Mouse (Mus musculus) liver, embryonic 15.5 days (tissue): ENCODE results near the gene Sh3d21. TPM values are rescaled to one million over a fixed set of nuclear protein-coding genes. Genes with fewer than 3 reads are reported as not detected.

ENCODE experiments used
- ATAC-seq: fragments of 200-750 bp; cut with Nextera tagmentation; 2 replicates; pipeline ENCODE4 v1.8.0; 2017; ENCODE audit warnings: moderate number of reproducible peaks, mild to moderate bottlenecking, moderate library complexity; ENCODE audit not compliant: insufficient read depth
- H3K27ac ChIP-seq: fragments of 300-500 bp; sonication (generic); replicated peaks from 2 replicates; pipeline ENCODE4 v1.5.1; 2015; ENCODE audit warnings: mild to moderate bottlenecking, inconsistent platforms
- H3K27me3 ChIP-seq: fragments of 300-500 bp; sonication (generic); 2 replicates; pipeline ENCODE4 v1.6.1; 2015; ENCODE audit warnings: mild to moderate bottlenecking, inconsistent platforms
- H3K36me3 ChIP-seq: fragments of 300-500 bp; sonication (generic); replicated peaks from 2 replicates; pipeline ENCODE4 v1.6.1; 2015; ENCODE audit warnings: moderate library complexity, mild to moderate bottlenecking, inconsistent platforms
- H3K4me1 ChIP-seq: fragments of 300-500 bp; sonication (generic); replicated peaks from 2 replicates; pipeline ENCODE4 v1.6.1; 2015; ENCODE audit warnings: inconsistent platforms
- H3K4me2 ChIP-seq: fragments of 300-500 bp; sonication (generic); 2 replicates; pipeline ENCODE4 v1.6.1; 2015; ENCODE audit warnings: moderate library complexity, mild to moderate bottlenecking, inconsistent platforms
- H3K4me3 ChIP-seq: fragments of 300-500 bp; sonication (generic); replicated peaks from 2 replicates; pipeline ENCODE4 v1.5.1; 2015; ENCODE audit warnings: mild to moderate bottlenecking, inconsistent platforms
- H3K9ac ChIP-seq: fragments of 300-500 bp; sonication (generic); 2 replicates; pipeline ENCODE4 v1.6.1; 2015; ENCODE audit warnings: moderate library complexity, mild to moderate bottlenecking, inconsistent platforms
- H3K9me3 ChIP-seq: fragments of 300-500 bp; sonication (generic); replicated peaks from 2 replicates; pipeline ENCODE4 v1.6.1; 2016; ENCODE audit warnings: inconsistent platforms
- WGBS: fragments of 180-500 bp; shearing (Covaris S2); methylation state at CpG from one replicate; pipeline ENCODE4 v1.1.7; 2015; ENCODE audit warnings: mixed read lengths; ENCODE audit not compliant: insufficient replicate concordance; 5-methylcytosine and 5-hydroxymethylcytosine counted together
- polyA plus RNA-seq: library from polyadenylated mRNA; unstranded; fragments of >200 nt; fragmentation: Nextera tagmentation; extraction: Ambion mirVana; gene quantifications from 2 replicates; pipeline ENCODE4 v1.2.1, GENCODE M21; 2015

Sh3d21 gene
- polyA plus RNA-seq, 1 experiment from 2014 or later = 1.4 TPM

DNA sequence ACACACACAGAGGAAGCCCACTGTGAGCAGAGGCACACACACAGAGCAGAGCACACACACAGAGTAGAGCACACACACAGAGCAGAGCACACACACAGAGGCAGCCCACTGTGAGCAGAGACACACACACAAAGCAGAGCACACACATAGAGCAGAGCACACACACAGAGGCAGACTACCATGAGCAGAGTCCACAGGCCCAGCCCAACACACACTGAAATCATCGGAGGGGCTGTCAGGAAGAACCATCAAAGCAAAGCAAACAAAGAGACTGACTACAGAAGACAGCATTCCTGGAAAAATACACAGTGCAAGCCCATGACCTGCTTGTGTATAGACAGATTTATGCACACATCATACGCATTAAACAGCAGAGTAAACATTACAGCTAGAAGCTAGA, 7.4 kb downstream of the Sh3d21 start:
- peak; percentile 60 for ATAC-seq
- Histone ChIP-seq H3K36me3 (no peaks in the 10 kb centered on the region), H3K4me2 (no peak overlapping the region), H3K27me3 (peaks cover 15% of the 10 kb centered on the region; the same call in 1 of the 2 replicates), H3K27ac (peak overlapping the region; percentile 64), H3K4me1 (peaks cover 20% of the 10 kb centered on the region), H3K9me3 (no peaks in the 10 kb centered on the region), H3K9ac (no peak overlapping the region), H3K4me3 (no peak overlapping the region)
- WGBS = 44% methylated on average over 2 of the region's 2 CpGs

DNA sequence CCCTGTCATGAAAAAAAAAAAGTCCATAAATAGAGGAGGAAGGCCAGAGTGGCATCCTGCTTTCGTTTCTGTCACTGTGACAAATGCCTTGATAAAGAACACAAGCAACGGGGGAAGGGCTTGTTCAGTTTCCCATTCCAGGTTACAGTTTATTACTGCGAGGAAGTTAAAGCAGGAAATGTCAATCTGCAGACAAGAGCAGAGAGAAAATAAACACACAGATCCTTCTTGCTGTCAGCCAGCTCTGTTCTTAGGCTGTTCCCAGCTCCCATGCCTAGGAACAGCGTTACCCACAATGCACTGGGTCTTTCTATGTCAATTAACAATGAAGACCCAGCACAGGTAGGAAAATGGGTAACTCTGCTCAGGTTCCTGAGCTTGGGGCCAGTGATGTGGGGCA, 8.1 kb downstream of the Sh3d21 start:
- whole genome bisulfite sequencing = 12% methylated on average over 4 of the region's 4 CpGs
- Histone ChIP-seq H3K36me3 (no peaks in the 10 kb centered on the region), H3K4me2 (no peak overlapping the region), H3K9ac (no peak overlapping the region), H3K27ac (peak overlapping the region; percentile 64), H3K4me1 (peaks cover 26% of the 10 kb centered on the region), H3K9me3 (no peaks in the 10 kb centered on the region), H3K27me3 (peaks cover 22% of the 10 kb centered on the region), H3K4me3 (no peak overlapping the region)
- no peak for ATAC-seq

- Histone ChIP-seq H3K9ac (no peak overlapping the region), H3K4me2 (no peak overlapping the region), H3K36me3 (no peaks in the 10 kb centered on the region), H3K4me3 (no peak overlapping the region), H3K4me1 (peaks cover 43% of the 10 kb centered on the region), H3K27me3 (peaks cover 45% of the 10 kb centered on the region), H3K27ac (no peak overlapping the region), H3K9me3 (no peaks in the 10 kb centered on the region)
- ATAC-seq = no peak
- WGBS = 33% methylated on average over 14 of the region's 14 CpGs
These were observed 10.4 kb downstream of the Sh3d21 start for GRCm38 (mm10) chr4:126152864-126153263.

DNA sequence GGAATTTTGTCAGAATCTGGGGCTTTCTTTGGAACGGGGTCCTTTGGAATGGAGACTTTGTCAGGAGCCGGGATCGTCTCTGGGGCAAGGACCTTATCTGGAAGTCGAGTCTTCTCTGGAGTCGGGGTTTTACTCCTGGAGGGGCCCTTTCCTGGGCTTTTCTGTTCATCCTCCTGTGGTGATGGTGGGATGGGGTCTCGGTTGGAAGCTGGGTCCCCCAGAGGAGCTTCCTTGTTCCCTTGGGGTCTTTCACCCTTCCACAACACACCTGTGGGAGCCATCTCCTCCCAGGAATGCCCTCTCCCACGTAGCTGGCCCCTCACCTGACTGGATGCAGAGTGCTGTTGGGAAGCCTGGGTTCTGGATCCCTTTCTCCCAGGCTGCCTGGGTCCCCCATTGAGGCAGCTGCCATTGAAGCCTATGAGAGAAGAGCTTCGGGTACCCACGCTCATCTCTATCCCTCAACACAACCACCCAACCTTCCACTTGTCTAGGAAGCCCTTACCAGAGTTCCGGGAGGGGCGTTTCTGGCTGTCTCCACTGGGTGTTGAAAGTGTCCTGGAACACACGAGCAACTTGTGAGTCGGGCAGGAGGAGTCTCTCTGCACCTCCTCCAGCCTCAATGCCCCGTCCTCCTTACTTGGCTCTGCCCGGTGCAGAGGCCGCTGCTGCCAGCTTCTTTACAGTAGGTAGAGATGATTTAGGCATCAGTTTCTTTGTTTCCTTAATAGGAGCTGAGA, 11.4 kb downstream of the Sh3d21 start:
- H3K27ac ChIP-seq = no peak overlapping the region
- H3K4me1 ChIP-seq = peaks cover 46% of the 10 kb centered on the region
- no peaks in the 10 kb centered on the region for H3K9me3 ChIP-seq
- no peak overlapping the region for H3K4me3 ChIP-seq
- no peak for ATAC-seq
- no peaks in the 10 kb centered on the region for H3K36me3 ChIP-seq
- H3K4me2 ChIP-seq = no peak overlapping the region
- H3K9ac ChIP-seq = no peak overlapping the region
- WGBS = 63% methylated on average over 16 of the region's 16 CpGs
- peaks cover 55% of the 10 kb centered on the region for H3K27me3 ChIP-seq

DNA sequence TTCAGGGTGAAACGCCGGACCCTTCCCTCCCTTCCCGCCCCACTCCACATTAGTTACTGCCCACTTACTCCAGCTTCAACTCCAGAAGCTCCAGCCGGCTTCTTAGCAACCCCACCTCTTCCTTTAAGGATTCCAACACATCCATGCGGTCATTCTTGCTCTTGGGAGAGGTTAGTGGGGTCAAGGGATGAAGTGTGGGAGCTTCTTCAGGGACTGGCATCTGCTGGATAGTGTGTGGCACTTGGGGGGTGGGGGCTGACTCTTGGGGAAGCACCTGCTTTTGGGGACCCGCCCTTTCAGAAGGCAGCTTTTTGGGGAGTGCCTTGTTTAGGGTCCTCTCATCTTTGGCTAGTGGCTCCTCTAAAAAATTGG, 12.4 kb downstream of the Sh3d21 start:
- Histone ChIP-seq H3K4me1 (peaks cover 39% of the 10 kb centered on the region), H3K27ac (no peak overlapping the region), H3K4me2 (no peak overlapping the region), H3K36me3 (no peaks in the 10 kb centered on the region), H3K27me3 (peaks cover 61% of the 10 kb centered on the region), H3K9me3 (no peaks in the 10 kb centered on the region), H3K4me3 (no peak overlapping the region), H3K9ac (no peak overlapping the region)
- ATAC-seq = no peak
- 62% methylated on average over 6 of the region's 6 CpGs for WGBS

DNA sequence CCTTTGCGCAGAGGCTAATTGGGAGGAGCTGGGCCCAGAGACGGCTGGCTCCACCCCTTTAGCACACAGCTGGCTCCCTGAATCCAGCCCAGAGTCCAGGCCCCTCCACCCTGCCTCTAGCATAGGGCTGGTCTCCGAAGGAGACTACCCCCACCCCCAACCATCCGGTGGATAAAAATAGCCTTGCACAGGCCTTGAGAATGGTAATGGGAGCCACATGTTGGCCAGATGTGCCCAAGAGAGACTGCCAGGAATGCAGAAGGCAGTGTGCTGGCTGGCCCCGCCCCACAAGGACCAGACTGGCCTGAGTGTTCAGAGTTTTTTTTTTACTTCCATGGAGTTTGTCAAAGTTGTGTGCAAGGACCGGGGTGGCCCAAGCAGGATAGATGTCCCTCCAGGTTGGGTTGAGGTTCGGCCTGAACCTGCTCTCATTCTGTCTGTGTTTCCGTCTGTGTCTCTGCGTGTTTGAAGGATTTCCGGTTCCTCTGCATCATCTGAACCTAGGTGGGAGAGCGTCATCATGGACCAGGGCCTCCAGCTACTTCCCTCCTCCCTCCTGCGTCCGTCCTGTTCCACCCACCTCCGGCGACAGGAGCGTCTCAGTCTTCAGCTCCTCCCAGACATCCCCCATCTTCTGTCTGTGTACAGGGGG, 12.9 kb downstream of the Sh3d21 start:
- H3K27me3 ChIP-seq = peaks cover 61% of the 10 kb centered on the region
- 45% methylated on average over 16 of the region's 16 CpGs for WGBS
- peak overlapping the region; percentile 65; the same call in 1 of the 2 replicates for H3K4me2 ChIP-seq
- no peaks in the 10 kb centered on the region for H3K9me3 ChIP-seq
- no peak overlapping the region for H3K9ac ChIP-seq
- H3K4me3 ChIP-seq = no peak overlapping the region
- H3K27ac ChIP-seq = no peak overlapping the region
- H3K4me1 ChIP-seq = peaks cover 34% of the 10 kb centered on the region
- ATAC-seq = peak; percentile 19; the same call in 1 of the 2 replicates
- H3K36me3 ChIP-seq = no peaks in the 10 kb centered on the region

GRCm38 (mm10) chr4:126149798-126150197, 13.5 kb downstream of the Sh3d21 start:
- WGBS = 59% methylated on average over 10 of the region's 10 CpGs
- H3K27me3 ChIP-seq = peaks cover 61% of the 10 kb centered on the region
- H3K9me3 ChIP-seq = no peaks in the 10 kb centered on the region
- no peak overlapping the region for H3K27ac ChIP-seq
- no peak for ATAC-seq
- H3K9ac ChIP-seq = no peak overlapping the region
- no peaks in the 10 kb centered on the region for H3K36me3 ChIP-seq
- 0 out of 2 replicates have a peak overlapping the region, but pooled peaks have one; percentile 56 for H3K4me3 ChIP-seq
- H3K4me1 ChIP-seq = peaks cover 28% of the 10 kb centered on the region
- peak overlapping the region; percentile 65 for H3K4me2 ChIP-seq

GRCm38 (mm10) chr4:126149041-126149676, 14.1 kb downstream of the Sh3d21 start:
- H3K4me1 ChIP-seq = peaks cover 26% of the 10 kb centered on the region
- peak overlapping the region; percentile 41 for H3K27ac ChIP-seq
- no peaks in the 10 kb centered on the region for H3K36me3 ChIP-seq
- H3K9me3 ChIP-seq = no peaks in the 10 kb centered on the region
- peaks cover 61% of the 10 kb centered on the region for H3K27me3 ChIP-seq
- no peak for ATAC-seq
- H3K4me2 ChIP-seq = peak overlapping the region; percentile 65
- WGBS = 47% methylated on average over 42 of the region's 42 CpGs
- peak overlapping the region; percentile 32; the same call in 1 of the 2 replicates for H3K9ac ChIP-seq
- H3K4me3 ChIP-seq = peak overlapping the region; percentile 56

GRCm38 (mm10) chr4:126148161-126148961, 14.9 kb downstream of the Sh3d21 start:
- ATAC-seq = peak; percentile 49
- WGBS = under 1% methylated on average over 65 of the region's 67 CpGs
- peaks cover 60% of the 10 kb centered on the region for H3K27me3 ChIP-seq

GRCm38 (mm10) chr4:126147533-126148160, 15.6 kb downstream of the Sh3d21 start, which contains the start of gene Eva1b:
Gene Eva1b (plus strand): TSS chr4:126147744.
- Histone ChIP-seq H3K4me3 (peak within 1 kb of the TSS; percentile 56), H3K9me3 (no peaks in the 10 kb centered on the region), H3K27me3 (peaks cover 57% of the 10 kb centered on the region), H3K36me3 (no peaks in the 10 kb centered on the region), H3K9ac (peak within 1 kb of the TSS; percentile 32; the same call in 1 of the 2 replicates), H3K4me2 (peak within 1 kb of the TSS; percentile 65), H3K4me1 (peaks cover 26% of the 10 kb centered on the region), H3K27ac (peak within 1 kb of the TSS; percentile 56)
- WGBS = 26% methylated on average over 24 of the region's 24 CpGs
- ATAC-seq = peak; percentile 67

More at GRCm38 (mm10) chr4:126148161-126148961, 14.9 kb downstream of the Sh3d21 start:
- H3K9me3 ChIP-seq = no peaks in the 10 kb centered on the region
- H3K4me3 ChIP-seq = peak overlapping the region; percentile 56
- peaks cover 26% of the 10 kb centered on the region for H3K4me1 ChIP-seq
- no peaks in the 10 kb centered on the region for H3K36me3 ChIP-seq
- H3K9ac ChIP-seq = peak overlapping the region; percentile 32; the same call in 1 of the 2 replicates
- H3K27ac ChIP-seq = peak overlapping the region; percentile 56
- peak overlapping the region; percentile 65 for H3K4me2 ChIP-seq
